Mouse (Mus musculus): Measurements from ENCODE around the gene Msi2. TPM values are rescaled to one million over a fixed set of nuclear protein-coding genes. Genes with fewer than 3 reads are reported as not detected.
A peak's percentile ranks its signal among the peaks of the same experiment; 100 is the strongest.

Gene Msi2
- 15.1 and 16.4 TPM in 2 replicates for polyA plus RNA-seq (2015; fragmentation: Nextera tagmentation; extraction: Ambion mirVana)

DNA sequence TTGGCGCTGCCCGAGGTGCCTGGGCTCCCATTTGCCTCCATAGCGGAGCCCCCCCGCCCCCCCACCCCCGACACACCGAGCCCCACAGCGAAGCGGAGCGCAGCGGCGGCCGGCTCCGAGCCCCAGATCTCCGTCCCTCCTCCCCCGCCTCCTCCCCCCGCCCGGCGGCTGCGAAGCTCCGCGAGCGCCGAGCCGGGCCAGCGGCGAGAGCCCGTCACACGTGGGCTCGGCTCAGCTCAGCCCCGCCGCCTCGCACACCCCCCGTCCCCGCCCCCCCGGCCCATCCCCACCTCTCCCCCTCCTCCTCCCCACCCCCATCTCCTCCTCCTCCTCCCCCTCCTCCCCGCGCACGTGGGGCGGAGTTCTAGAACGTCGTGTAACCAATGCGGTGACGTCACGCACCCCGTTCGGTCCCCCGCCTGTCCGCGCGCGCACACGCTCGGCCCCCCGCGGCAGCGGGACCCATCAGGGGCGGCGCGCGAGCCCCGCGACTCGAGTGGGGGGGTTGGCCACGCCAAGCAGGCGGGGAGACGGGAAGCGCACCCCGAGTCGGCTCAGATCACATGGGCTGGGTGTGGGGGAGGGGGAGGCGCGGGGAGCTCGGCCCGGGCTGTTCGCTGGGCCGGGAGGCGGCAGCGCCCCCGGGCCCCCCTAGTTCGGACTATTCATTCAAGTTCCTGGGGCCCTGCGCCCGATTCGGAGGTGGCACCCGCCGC, at the start of gene Msi2:
Gene Msi2 (minus strand): TSS at position 464 of the 716 bp plus-strand sequence.
- peak; percentile 89 for ATAC-seq (ENCODE audit: low read depth)
- Histone ChIP-seq H3K4me3 (ENCODE audit: low read length) (peak within 1 kb of the TSS; percentile 81), H3K36me3 (ENCODE audit: control insufficient read depth, insufficient read depth, low read length) (no peaks in the 10 kb centered on the region), H3K27me3 (ENCODE audit: control insufficient read depth, insufficient read depth, low read depth, low read length) (no peaks in the 10 kb centered on the region), H3K4me2 (ENCODE audit: low read depth, low read length) (peak within 1 kb of the TSS; percentile 76), H3K9me3 (ENCODE audit: control insufficient read depth, low read length) (no peaks in the 10 kb centered on the region), H3K4me1 (replicated peaks; ENCODE audit: control insufficient read depth, insufficient read depth, low read length) (peaks cover 20% of the 10 kb centered on the region), H3K27ac (ENCODE audit: low read length) (peak within 1 kb of the TSS; percentile 87), H3K9ac (ENCODE audit: low read length) (peak within 1 kb of the TSS; percentile 95)
- under 1% methylated on average over 32 of the region's 84 CpGs for WGBS

DNA sequence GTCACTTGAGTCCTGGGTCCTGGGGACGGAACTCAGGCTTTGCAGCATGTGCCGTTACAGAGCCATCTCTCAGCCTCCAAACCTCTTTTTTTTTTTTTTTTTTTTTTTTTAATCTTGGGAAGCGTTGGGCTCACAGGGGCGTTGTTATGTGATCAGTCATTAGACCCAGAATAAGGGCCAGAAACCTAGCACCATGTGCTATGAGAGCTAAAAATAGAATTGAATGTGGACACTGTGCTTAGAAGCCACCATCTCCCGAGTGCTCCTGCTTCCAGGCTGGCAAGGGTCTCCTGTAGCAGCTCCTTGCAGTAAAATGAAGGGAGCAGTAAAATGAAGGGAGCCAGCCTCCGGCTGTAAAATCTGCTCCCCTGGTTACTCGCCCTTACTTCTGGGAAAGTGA, 47.3 kb upstream of the Msi2 start:
- Histone ChIP-seq H3K9me3 (ENCODE audit: control insufficient read depth, low read length) (no peaks in the 10 kb centered on the region), H3K4me3 (ENCODE audit: low read length) (no peak overlapping the region), H3K27ac (ENCODE audit: low read length) (no peak overlapping the region), H3K27me3 (ENCODE audit: control insufficient read depth, insufficient read depth, low read depth, low read length) (no peaks in the 10 kb centered on the region), H3K36me3 (ENCODE audit: control insufficient read depth, insufficient read depth, low read length) (no peaks in the 10 kb centered on the region), H3K9ac (ENCODE audit: low read length) (no peak overlapping the region), H3K4me1 (replicated peaks; ENCODE audit: control insufficient read depth, insufficient read depth, low read length) (no peaks in the 10 kb centered on the region; the same call in 1 of the 2 replicates), H3K4me2 (ENCODE audit: low read depth, low read length) (no peak overlapping the region)
- no peak for ATAC-seq (ENCODE audit: low read depth)
- WGBS = 38% methylated on average over 7 of the region's 7 CpGs

DNA sequence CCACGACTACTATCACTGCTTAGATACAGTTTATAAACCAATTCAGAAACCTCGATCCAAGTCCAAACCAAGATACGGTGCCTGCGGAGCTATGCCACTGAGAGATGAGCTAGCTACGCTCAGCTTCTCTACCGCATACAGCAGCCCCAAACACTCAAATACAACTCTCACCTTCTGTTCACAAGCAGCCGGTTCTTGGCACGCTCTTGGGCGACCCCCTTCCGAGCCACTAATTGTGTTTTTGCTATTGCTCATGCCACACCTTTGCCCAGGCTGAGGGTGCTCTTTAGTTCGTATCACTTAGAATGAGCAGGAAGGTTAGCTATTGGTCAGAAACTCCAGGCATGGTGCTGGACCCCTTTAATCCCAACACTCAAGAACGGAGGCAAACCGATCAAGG, 45.1 kb upstream of the Msi2 start:
- ATAC-seq (ENCODE audit: low read depth) = no peak
- Histone ChIP-seq H3K27ac (ENCODE audit: low read length) (no peak overlapping the region), H3K9me3 (ENCODE audit: control insufficient read depth, low read length) (no peaks in the 10 kb centered on the region), H3K4me3 (ENCODE audit: low read length) (no peak overlapping the region), H3K4me1 (replicated peaks; ENCODE audit: control insufficient read depth, insufficient read depth, low read length) (no peaks in the 10 kb centered on the region; the same call in 1 of the 2 replicates), H3K27me3 (ENCODE audit: control insufficient read depth, insufficient read depth, low read depth, low read length) (no peaks in the 10 kb centered on the region), H3K36me3 (ENCODE audit: control insufficient read depth, insufficient read depth, low read length) (no peaks in the 10 kb centered on the region), H3K9ac (ENCODE audit: low read length) (no peak overlapping the region), H3K4me2 (ENCODE audit: low read depth, low read length) (no peak overlapping the region)
- WGBS = 82% methylated on average over 13 of the region's 13 CpGs

DNA sequence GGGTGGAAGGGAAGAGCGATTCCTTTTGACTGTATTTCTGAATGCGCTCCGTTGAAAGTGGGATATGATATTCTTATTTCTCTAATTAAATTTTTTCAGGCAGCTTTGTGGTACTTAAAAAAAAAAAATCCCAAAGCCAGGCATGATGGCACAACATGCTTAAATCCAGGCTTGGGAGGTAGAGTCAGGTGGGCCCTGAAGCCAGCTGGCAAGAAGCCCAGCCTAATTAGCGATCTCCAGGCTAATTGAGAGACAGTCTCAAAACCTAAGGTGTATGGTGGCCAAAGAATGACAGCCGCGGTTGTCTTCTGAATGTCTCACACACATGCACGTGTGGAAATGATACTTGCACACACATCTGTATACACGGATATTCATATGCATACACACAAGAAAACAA, 41.2 kb upstream of the Msi2 start:
- whole genome bisulfite sequencing = 91% methylated on average over 8 of the region's 8 CpGs
- no peak for ATAC-seq (ENCODE audit: low read depth)

DNA sequence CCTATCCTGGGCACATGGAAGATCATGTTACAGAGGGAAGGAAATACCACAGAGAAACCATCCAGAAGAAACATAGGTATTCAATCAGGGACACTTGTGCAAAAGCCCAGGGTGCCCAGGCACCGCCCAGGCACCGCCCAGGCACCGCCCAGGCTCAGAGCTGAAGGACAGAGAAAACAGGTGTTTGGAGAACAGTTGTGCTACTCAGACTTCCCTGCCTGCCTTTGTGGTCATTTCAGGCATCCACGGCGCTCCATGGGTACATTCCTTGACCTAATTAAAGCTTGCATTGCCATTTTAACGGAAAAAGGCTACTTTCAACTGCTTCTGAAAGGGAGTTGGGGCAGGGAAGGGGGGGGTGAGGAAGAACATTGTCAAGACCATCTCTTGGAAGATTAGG, 40.1 kb upstream of the Msi2 start:
- Histone ChIP-seq H3K27me3 (ENCODE audit: control insufficient read depth, insufficient read depth, low read depth, low read length) (no peaks in the 10 kb centered on the region), H3K36me3 (ENCODE audit: control insufficient read depth, insufficient read depth, low read length) (no peaks in the 10 kb centered on the region), H3K4me1 (replicated peaks; ENCODE audit: control insufficient read depth, insufficient read depth, low read length) (no peaks in the 10 kb centered on the region), H3K27ac (ENCODE audit: low read length) (no peak overlapping the region), H3K9ac (ENCODE audit: low read length) (no peak overlapping the region), H3K4me3 (ENCODE audit: low read length) (no peak overlapping the region), H3K9me3 (ENCODE audit: control insufficient read depth, low read length) (no peaks in the 10 kb centered on the region), H3K4me2 (ENCODE audit: low read depth, low read length) (no peak overlapping the region)
- 40% methylated on average over 6 of the region's 6 CpGs for WGBS
- no peak for ATAC-seq (ENCODE audit: low read depth)

More for the DNA sequence above, 41.2 kb upstream of the Msi2 start:
- Histone ChIP-seq H3K4me3 (ENCODE audit: low read length) (no peak overlapping the region), H3K4me2 (ENCODE audit: low read depth, low read length) (no peak overlapping the region), H3K9me3 (ENCODE audit: control insufficient read depth, low read length) (no peaks in the 10 kb centered on the region), H3K4me1 (replicated peaks; ENCODE audit: control insufficient read depth, insufficient read depth, low read length) (no peaks in the 10 kb centered on the region), H3K27ac (ENCODE audit: low read length) (no peak overlapping the region), H3K9ac (ENCODE audit: low read length) (no peak overlapping the region), H3K36me3 (ENCODE audit: control insufficient read depth, insufficient read depth, low read length) (no peaks in the 10 kb centered on the region), H3K27me3 (ENCODE audit: control insufficient read depth, insufficient read depth, low read depth, low read length) (no peaks in the 10 kb centered on the region)

DNA sequence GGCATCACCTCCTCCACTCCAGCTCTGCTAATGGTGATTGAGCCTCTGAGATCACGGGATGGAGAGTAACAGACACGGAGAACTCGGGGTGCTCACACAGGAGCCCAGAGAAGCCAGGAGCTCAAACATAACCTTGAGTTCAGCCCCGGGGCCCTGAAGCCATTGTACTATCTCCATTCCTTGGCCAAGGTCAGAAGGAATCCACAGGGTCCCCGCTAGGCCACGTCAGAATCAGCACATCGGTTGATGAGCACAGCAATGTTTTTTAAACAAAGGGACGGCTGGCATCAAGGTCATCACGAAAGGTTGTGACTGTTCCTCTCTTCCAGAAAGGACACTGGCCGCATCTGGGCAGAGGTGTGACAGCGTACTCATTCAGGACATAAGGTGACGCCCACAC, 27.0 kb upstream of the Msi2 start:
- no peak for ATAC-seq (ENCODE audit: low read depth)
- H3K4me3 ChIP-seq (ENCODE audit: low read length) = no peak overlapping the region
- no peaks in the 10 kb centered on the region for H3K4me1 ChIP-seq (replicated peaks; ENCODE audit: control insufficient read depth, insufficient read depth, low read length)
- no peak overlapping the region for H3K9ac ChIP-seq (ENCODE audit: low read length)
- H3K27me3 ChIP-seq (ENCODE audit: control insufficient read depth, insufficient read depth, low read depth, low read length) = no peaks in the 10 kb centered on the region
- no peak overlapping the region for H3K27ac ChIP-seq (ENCODE audit: low read length)
- 78% methylated on average over 12 of the region's 12 CpGs for WGBS
- no peaks in the 10 kb centered on the region for H3K9me3 ChIP-seq (ENCODE audit: control insufficient read depth, low read length)
- no peaks in the 10 kb centered on the region for H3K36me3 ChIP-seq (ENCODE audit: control insufficient read depth, insufficient read depth, low read length)
- no peak overlapping the region for H3K4me2 ChIP-seq (ENCODE audit: low read depth, low read length)

- Histone ChIP-seq H3K36me3 (ENCODE audit: control insufficient read depth, insufficient read depth, low read length) (no peaks in the 10 kb centered on the region), H3K9ac (ENCODE audit: low read length) (no peak overlapping the region), H3K27ac (ENCODE audit: low read length) (no peak overlapping the region), H3K4me3 (ENCODE audit: low read length) (no peak overlapping the region), H3K27me3 (ENCODE audit: control insufficient read depth, insufficient read depth, low read depth, low read length) (no peaks in the 10 kb centered on the region), H3K9me3 (ENCODE audit: control insufficient read depth, low read length) (no peaks in the 10 kb centered on the region), H3K4me2 (ENCODE audit: low read depth, low read length) (no peak overlapping the region), H3K4me1 (replicated peaks; ENCODE audit: control insufficient read depth, insufficient read depth, low read length) (no peaks in the 10 kb centered on the region)
- ATAC-seq (ENCODE audit: low read depth) = no peak
- WGBS = 79% methylated on average over 13 of the region's 13 CpGs
These were observed 21.4 kb upstream of the Msi2 start for GRCm38 (mm10) chr11:88739574-88740295.

GRCm38 (mm10) chr11:88729363-88729762, 11.1 kb upstream of the Msi2 start:
- Histone ChIP-seq H3K9ac (ENCODE audit: low read length) (no peak overlapping the region), H3K27me3 (ENCODE audit: control insufficient read depth, insufficient read depth, low read depth, low read length) (no peaks in the 10 kb centered on the region), H3K4me1 (replicated peaks; ENCODE audit: control insufficient read depth, insufficient read depth, low read length) (peaks cover 14% of the 10 kb centered on the region), H3K36me3 (ENCODE audit: control insufficient read depth, insufficient read depth, low read length) (no peaks in the 10 kb centered on the region), H3K4me2 (ENCODE audit: low read depth, low read length) (no peak overlapping the region), H3K9me3 (ENCODE audit: control insufficient read depth, low read length) (no peaks in the 10 kb centered on the region), H3K27ac (ENCODE audit: low read length) (no peak overlapping the region), H3K4me3 (ENCODE audit: low read length) (no peak overlapping the region)
- peak; percentile 23; the same call in 1 of the 2 replicates for ATAC-seq (ENCODE audit: low read depth)
- WGBS = 51% methylated on average over 5 of the region's 5 CpGs

GRCm38 (mm10) chr11:88728508-88728890, 10.2 kb upstream of the Msi2 start:
- H3K27me3 ChIP-seq (ENCODE audit: control insufficient read depth, insufficient read depth, low read depth, low read length) = no peaks in the 10 kb centered on the region
- H3K4me1 ChIP-seq (replicated peaks; ENCODE audit: control insufficient read depth, insufficient read depth, low read length) = peaks cover 14% of the 10 kb centered on the region
- H3K36me3 ChIP-seq (ENCODE audit: control insufficient read depth, insufficient read depth, low read length) = no peaks in the 10 kb centered on the region
- ATAC-seq (ENCODE audit: low read depth) = peak; percentile 24
- H3K9me3 ChIP-seq (ENCODE audit: control insufficient read depth, low read length) = no peaks in the 10 kb centered on the region
- 3% methylated on average over 6 of the region's 6 CpGs for WGBS
- H3K4me3 ChIP-seq (ENCODE audit: low read length) = no peak overlapping the region
- H3K4me2 ChIP-seq (ENCODE audit: low read depth, low read length) = peak overlapping the region; percentile 36
- H3K9ac ChIP-seq (ENCODE audit: low read length) = no peak overlapping the region
- no peak overlapping the region for H3K27ac ChIP-seq (ENCODE audit: low read length)
